Mouse (Mus musculus): Measurements from ENCODE around the gene Zfp563. TPM values are rescaled to one million over a fixed set of nuclear protein-coding genes. Genes with fewer than 3 reads are reported as not detected.

The Zfp563 gene
- 19.7 and 20.1 TPM in 2 replicates for polyA plus RNA-seq (2015; fragmentation: Nextera tagmentation; extraction: Ambion mirVana)

DNA sequence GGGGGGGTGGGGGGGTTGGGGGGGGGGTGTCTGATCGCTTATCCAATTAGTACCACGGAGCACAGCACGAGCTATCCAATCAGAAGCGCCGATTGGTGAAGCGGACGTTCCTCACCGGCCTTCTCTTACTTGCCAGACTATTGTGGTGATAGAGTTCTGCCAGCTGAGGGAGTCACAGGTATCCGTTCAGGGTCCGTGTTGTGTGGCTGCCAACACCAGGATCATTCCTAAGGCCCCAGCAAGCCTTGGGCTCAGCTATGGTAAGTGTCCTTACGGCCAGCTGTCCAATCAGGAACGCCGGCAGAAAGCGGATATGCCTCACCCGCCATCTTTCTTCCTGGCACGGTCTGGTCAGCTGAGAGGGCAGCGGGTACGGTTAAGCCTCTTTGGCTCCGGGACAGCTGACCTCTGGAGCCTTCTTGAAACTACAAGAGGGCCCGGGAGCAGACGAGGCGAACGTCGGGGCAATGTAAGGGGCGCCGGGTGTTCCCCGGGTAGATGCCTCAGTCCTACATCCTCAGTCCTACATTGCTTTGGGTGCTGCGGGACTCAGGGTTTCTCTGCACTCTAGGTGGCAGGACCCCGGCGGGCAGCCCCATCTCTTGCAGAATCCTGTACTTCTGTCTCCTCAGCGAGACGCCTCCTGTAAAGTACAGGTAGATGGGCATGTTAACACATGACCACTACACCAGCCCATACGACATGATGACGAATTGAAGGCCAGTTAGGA lies at the start of gene Zfp563:
Gene Zfp563 (plus strand): TSS at position 91 of the 730 bp plus-strand sequence.
- peak within 1 kb of the TSS; percentile 71 for H3K4me3 ChIP-seq (ENCODE audit: low read length)
- H3K9me3 ChIP-seq (ENCODE audit: control insufficient read depth, low read length) = no peaks in the 10 kb centered on the region
- H3K4me1 ChIP-seq (ENCODE audit: control insufficient read depth, insufficient read depth, low read depth, low read length) = peaks cover 16% of the 10 kb centered on the region
- 3% methylated on average over 34 of the region's 34 CpGs for WGBS
- peak within 1 kb of the TSS; percentile 87 for H3K4me2 ChIP-seq (ENCODE audit: low read length)
- H3K27me3 ChIP-seq (replicated peaks; ENCODE audit: control insufficient read depth, insufficient read depth, low read length) = no peaks in the 10 kb centered on the region
- peak within 1 kb of the TSS; percentile 87 for H3K9ac ChIP-seq (ENCODE audit: low read depth, low read length)
- peak; percentile 93 for ATAC-seq
- peak within 1 kb of the TSS; percentile 85 for H3K27ac ChIP-seq (ENCODE audit: low read depth, low read length)
- no peaks in the 10 kb centered on the region for H3K36me3 ChIP-seq (ENCODE audit: control insufficient read depth, insufficient read depth, low read length)

DNA sequence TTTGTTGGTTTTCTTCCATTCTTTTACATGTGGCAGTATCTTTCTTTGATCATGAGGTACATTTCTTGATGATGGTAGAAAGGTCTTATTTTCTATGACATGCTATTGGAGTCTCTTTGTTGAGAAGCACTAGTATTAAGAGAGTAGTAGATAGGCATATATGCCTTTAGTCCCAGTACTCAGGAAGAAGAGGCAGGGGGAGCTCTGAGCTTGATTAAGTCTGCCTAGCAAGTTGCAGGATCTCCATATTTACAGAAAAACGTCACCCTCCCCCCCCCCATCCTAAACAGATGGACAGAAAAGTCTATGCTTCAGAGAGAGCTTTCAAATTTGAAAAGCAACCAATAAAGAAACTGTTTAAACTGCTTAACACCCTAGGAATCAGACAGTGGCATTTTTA lies 30.3 kb upstream of the Zfp563 start:
- Histone ChIP-seq H3K9me3 (ENCODE audit: control insufficient read depth, low read length) (no peaks in the 10 kb centered on the region), H3K27me3 (replicated peaks; ENCODE audit: control insufficient read depth, insufficient read depth, low read length) (no peaks in the 10 kb centered on the region), H3K4me1 (ENCODE audit: control insufficient read depth, insufficient read depth, low read depth, low read length) (no peaks in the 10 kb centered on the region), H3K4me2 (ENCODE audit: low read length) (no peak overlapping the region), H3K27ac (ENCODE audit: low read depth, low read length) (no peak overlapping the region), H3K9ac (ENCODE audit: low read depth, low read length) (no peak overlapping the region), H3K36me3 (ENCODE audit: control insufficient read depth, insufficient read depth, low read length) (no peaks in the 10 kb centered on the region), H3K4me3 (ENCODE audit: low read length) (no peak overlapping the region)
- WGBS = 18% methylated on average over 1 of the region's 1 CpGs
- ATAC-seq = no peak

DNA sequence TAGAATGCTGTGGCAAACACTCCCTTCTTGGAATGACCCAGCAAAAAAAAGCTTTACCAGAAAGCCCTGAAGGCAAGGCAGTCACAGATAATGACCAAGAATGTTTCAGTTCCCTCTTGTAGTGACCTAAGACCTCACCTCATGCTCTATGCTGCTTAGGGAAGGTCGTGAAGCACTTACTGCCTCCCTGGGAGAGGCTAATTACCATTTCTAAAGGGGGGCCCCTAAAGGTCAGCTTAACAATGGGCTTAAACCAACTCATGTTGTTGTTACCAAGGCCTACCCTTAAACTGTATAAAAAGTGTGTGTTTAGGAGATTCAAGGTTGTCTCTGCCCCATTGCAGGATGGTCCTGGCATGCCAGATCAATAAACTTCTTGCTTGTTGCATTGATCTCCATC lies 26.1 kb upstream of the Zfp563 start:
- no peak overlapping the region for H3K27ac ChIP-seq (ENCODE audit: low read depth, low read length)
- H3K9ac ChIP-seq (ENCODE audit: low read depth, low read length) = no peak overlapping the region
- no peaks in the 10 kb centered on the region for H3K27me3 ChIP-seq (replicated peaks; ENCODE audit: control insufficient read depth, insufficient read depth, low read length)
- ATAC-seq = no peak
- no peaks in the 10 kb centered on the region for H3K9me3 ChIP-seq (ENCODE audit: control insufficient read depth, low read length)
- 0% methylated on average over 1 of the region's 1 CpGs for WGBS
- H3K4me2 ChIP-seq (ENCODE audit: low read length) = no peak overlapping the region
- no peak overlapping the region for H3K4me3 ChIP-seq (ENCODE audit: low read length)
- no peaks in the 10 kb centered on the region for H3K4me1 ChIP-seq (ENCODE audit: control insufficient read depth, insufficient read depth, low read depth, low read length)
- no peaks in the 10 kb centered on the region for H3K36me3 ChIP-seq (ENCODE audit: control insufficient read depth, insufficient read depth, low read length)

DNA sequence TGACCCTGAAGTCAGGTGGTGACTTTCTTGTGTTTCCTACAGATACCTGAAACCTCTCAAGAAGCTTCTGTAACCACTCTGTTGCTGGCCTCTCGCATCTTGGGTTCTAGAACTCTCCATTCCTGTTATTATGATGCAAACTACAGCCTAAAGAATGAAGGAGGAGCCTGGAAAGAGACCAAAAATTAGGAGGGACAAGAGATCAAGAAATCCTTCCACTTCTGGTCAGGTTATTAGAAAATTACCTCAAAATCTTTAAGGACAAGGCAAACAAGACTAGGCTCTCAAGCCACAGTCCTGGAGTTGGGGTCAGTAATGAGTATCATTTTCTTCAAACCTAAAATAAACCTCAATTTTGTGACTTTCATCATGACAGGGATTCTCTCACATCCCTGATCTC lies 21.2 kb upstream of the Zfp563 start, which contains the start of gene 4921501E09Rik:
Gene 4921501E09Rik (minus strand): TSS at position 101 of the 400 bp plus-strand sequence.
- no peak within 1 kb of the TSS for H3K4me3 ChIP-seq (ENCODE audit: low read length)
- no peak within 1 kb of the TSS for H3K9ac ChIP-seq (ENCODE audit: low read depth, low read length)
- no peak within 1 kb of the TSS for H3K27ac ChIP-seq (ENCODE audit: low read depth, low read length)
- H3K4me1 ChIP-seq (ENCODE audit: control insufficient read depth, insufficient read depth, low read depth, low read length) = no peaks in the 10 kb centered on the region
- no peak within 1 kb of the TSS for H3K4me2 ChIP-seq (ENCODE audit: low read length)
- no peak for ATAC-seq
- no peaks in the 10 kb centered on the region for H3K9me3 ChIP-seq (ENCODE audit: control insufficient read depth, low read length)
- 61% methylated on average over 1 of the region's 1 CpGs for WGBS
- no peaks in the 10 kb centered on the region for H3K27me3 ChIP-seq (replicated peaks; ENCODE audit: control insufficient read depth, insufficient read depth, low read length)
- H3K36me3 ChIP-seq (ENCODE audit: control insufficient read depth, insufficient read depth, low read length) = no peaks in the 10 kb centered on the region

DNA sequence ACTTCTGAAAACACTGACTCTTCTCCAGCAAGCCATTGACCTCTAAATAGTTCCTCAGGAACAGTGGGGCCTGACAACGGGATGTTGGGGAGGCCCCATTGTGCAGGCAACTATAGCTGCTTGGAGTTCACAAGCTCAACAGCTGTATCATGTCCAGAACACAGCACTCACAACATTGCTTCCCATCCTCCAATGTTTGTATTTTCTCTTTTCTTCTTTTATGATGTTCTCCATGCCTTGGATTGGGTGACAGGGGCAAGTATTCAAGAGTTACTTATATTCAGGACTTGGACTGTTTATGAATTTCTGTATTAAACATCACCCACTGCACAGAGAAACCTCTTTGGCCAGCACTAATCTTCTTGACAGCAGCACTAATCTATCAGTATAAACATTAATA lies 2.5 kb downstream of the Zfp563 start:
- Histone ChIP-seq H3K4me1 (ENCODE audit: control insufficient read depth, insufficient read depth, low read depth, low read length) (peaks cover 17% of the 10 kb centered on the region), H3K36me3 (ENCODE audit: control insufficient read depth, insufficient read depth, low read length) (no peaks in the 10 kb centered on the region), H3K27ac (ENCODE audit: low read depth, low read length) (no peak overlapping the region), H3K4me3 (ENCODE audit: low read length) (no peak overlapping the region), H3K27me3 (replicated peaks; ENCODE audit: control insufficient read depth, insufficient read depth, low read length) (no peaks in the 10 kb centered on the region), H3K9me3 (ENCODE audit: control insufficient read depth, low read length) (no peaks in the 10 kb centered on the region), H3K9ac (ENCODE audit: low read depth, low read length) (no peak overlapping the region), H3K4me2 (ENCODE audit: low read length) (peak overlapping the region; percentile 85)
- 56% methylated on average over 1 of the region's 1 CpGs for WGBS
- no peak for ATAC-seq

DNA sequence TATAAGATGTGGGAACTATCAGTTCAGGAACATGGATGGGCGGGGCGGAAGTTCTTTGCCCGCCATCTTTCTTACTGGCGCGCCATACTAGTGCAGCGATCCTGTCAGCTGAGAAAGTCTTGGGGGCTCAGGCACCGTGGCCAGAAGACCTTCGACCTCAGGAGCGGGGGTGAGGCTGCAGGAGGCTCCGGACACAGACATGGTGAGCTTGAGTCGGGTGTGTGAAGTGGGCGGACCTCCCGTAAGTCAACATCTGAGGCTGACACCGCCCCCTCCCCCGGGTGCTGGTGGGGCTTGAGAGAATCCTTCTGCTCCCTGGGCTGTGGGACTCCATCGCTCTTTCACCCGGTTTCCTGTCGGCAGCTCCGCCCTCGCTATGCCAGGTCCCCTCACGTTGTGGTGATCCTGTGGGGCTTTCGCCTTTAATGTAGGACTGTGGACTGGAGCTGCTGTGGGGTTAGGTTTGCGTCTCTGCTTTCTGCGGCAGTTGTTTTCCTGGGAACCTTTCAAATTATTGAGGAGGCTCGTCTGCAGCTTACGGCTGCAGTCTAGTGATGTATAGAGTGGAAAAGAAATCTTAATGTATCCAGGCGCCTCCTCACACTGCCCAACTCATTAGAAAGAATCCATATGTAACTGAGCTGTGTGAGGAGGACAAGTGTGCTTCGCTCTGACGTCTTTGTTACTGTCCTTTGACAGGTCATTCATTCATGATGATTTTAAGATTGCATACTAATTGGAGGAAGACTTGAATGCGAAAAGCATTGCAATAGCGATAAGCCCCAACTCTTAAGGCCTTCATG lies 3.5 kb downstream of the Zfp563 start:
- Histone ChIP-seq H3K4me3 (ENCODE audit: low read length) (peak overlapping the region; percentile 75), H3K9ac (ENCODE audit: low read depth, low read length) (peak overlapping the region; percentile 87), H3K9me3 (ENCODE audit: control insufficient read depth, low read length) (no peaks in the 10 kb centered on the region), H3K4me1 (ENCODE audit: control insufficient read depth, insufficient read depth, low read depth, low read length) (peaks cover 17% of the 10 kb centered on the region), H3K27ac (ENCODE audit: low read depth, low read length) (peak overlapping the region; percentile 95), H3K36me3 (ENCODE audit: control insufficient read depth, insufficient read depth, low read length) (no peaks in the 10 kb centered on the region), H3K4me2 (ENCODE audit: low read length) (peak overlapping the region; percentile 85), H3K27me3 (replicated peaks; ENCODE audit: control insufficient read depth, insufficient read depth, low read length) (no peaks in the 10 kb centered on the region)
- WGBS = 2% methylated on average over 31 of the region's 31 CpGs
- ATAC-seq = peak; percentile 78

DNA sequence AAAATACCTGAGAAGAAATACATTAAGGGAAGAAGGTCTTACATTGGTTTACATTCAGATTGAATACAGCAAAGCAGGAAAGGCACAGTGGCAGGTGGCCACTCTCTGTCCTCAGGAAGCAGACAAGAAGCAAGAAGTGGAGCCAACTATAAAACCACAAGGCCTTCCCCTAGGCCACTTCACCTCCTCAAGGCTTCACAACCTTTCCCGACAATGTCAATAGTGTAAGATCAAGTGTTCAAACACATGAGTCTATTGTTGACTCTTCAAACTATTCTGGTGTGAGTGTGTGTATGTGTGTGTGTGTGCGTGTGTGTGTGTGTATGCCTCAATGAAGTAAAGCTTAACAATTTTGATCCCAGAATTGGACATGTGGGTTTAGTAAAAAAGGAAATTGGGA lies 8.3 kb downstream of the Zfp563 start:
- H3K27ac ChIP-seq (ENCODE audit: low read depth, low read length) = no peak overlapping the region
- H3K4me3 ChIP-seq (ENCODE audit: low read length) = no peak overlapping the region
- no peak overlapping the region for H3K4me2 ChIP-seq (ENCODE audit: low read length)
- no peak overlapping the region for H3K9ac ChIP-seq (ENCODE audit: low read depth, low read length)
- no peaks in the 10 kb centered on the region for H3K27me3 ChIP-seq (replicated peaks; ENCODE audit: control insufficient read depth, insufficient read depth, low read length)
- no peaks in the 10 kb centered on the region for H3K9me3 ChIP-seq (ENCODE audit: control insufficient read depth, low read length)
- ATAC-seq = no peak
- 89% methylated on average over 2 of the region's 2 CpGs for WGBS
- H3K4me1 ChIP-seq (ENCODE audit: control insufficient read depth, insufficient read depth, low read depth, low read length) = peaks cover 11% of the 10 kb centered on the region
- no peaks in the 10 kb centered on the region; the same call in 1 of the 2 replicates for H3K36me3 ChIP-seq (ENCODE audit: control insufficient read depth, insufficient read depth, low read length)

DNA sequence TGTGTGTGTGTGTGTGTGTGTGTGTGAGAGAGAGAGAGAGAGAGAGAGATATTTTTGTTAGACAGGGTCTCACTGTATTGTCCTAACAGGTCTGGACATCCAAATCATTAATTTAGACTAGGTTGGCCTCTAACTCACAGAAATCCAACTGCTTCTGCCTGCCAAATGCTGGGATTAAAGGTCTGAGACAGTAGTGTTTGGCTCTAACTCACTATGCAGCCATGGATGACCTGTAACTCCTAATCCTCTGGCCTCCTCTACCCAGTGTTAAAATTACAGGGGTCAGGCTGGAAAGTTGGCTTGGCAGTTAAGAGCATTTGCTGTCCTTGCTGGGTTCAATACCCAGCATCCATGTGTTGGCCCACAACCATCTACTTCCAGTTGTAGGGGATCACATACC lies 35.4 kb downstream of the Zfp563 start:
- H3K4me3 ChIP-seq (ENCODE audit: low read length) = no peak overlapping the region
- H3K27ac ChIP-seq (ENCODE audit: low read depth, low read length) = no peak overlapping the region
- no peaks in the 10 kb centered on the region for H3K27me3 ChIP-seq (replicated peaks; ENCODE audit: control insufficient read depth, insufficient read depth, low read length)
- H3K9me3 ChIP-seq (ENCODE audit: control insufficient read depth, low read length) = no peaks in the 10 kb centered on the region
- H3K4me1 ChIP-seq (ENCODE audit: control insufficient read depth, insufficient read depth, low read depth, low read length) = no peaks in the 10 kb centered on the region
- no peak overlapping the region for H3K9ac ChIP-seq (ENCODE audit: low read depth, low read length)
- no peaks in the 10 kb centered on the region for H3K36me3 ChIP-seq (ENCODE audit: control insufficient read depth, insufficient read depth, low read length)
- no peak for ATAC-seq
- no peak overlapping the region for H3K4me2 ChIP-seq (ENCODE audit: low read length)

DNA sequence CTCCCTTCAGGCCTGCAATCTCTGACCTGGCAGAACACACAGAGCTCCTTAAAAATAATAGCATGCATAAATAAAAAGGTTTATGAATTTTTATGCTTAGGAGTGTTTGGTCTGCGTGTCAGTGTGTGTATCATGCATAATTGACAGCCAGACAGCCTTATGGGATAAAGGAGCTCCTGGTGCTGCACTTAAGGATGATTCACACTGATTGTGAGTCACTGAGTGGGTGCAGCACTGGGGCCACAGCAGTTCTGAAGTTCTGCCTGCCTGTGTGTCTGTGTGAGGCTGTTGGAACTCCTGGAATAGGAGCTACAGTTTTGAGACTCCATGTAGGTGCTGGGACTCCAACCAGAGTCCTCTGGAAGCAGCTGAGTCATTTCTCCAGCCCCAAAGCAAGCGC lies 37.1 kb downstream of the Zfp563 start:
- no peak overlapping the region for H3K27ac ChIP-seq (ENCODE audit: low read depth, low read length)
- no peaks in the 10 kb centered on the region for H3K9me3 ChIP-seq (ENCODE audit: control insufficient read depth, low read length)
- 58% methylated on average over 2 of the region's 2 CpGs for WGBS
- no peak for ATAC-seq
- no peaks in the 10 kb centered on the region for H3K27me3 ChIP-seq (replicated peaks; ENCODE audit: control insufficient read depth, insufficient read depth, low read length)
- no peaks in the 10 kb centered on the region for H3K4me1 ChIP-seq (ENCODE audit: control insufficient read depth, insufficient read depth, low read depth, low read length)
- no peak overlapping the region for H3K4me2 ChIP-seq (ENCODE audit: low read length)
- H3K9ac ChIP-seq (ENCODE audit: low read depth, low read length) = no peak overlapping the region
- H3K4me3 ChIP-seq (ENCODE audit: low read length) = no peak overlapping the region
- no peaks in the 10 kb centered on the region for H3K36me3 ChIP-seq (ENCODE audit: control insufficient read depth, insufficient read depth, low read length)

All from hindbrain, embryonic 16.5 days (tissue).